Mouse (Mus musculus) cerebellum, adult 2 months (tissue): ENCODE results near the gene Scaf4.

Source experiments
- CTCF ChIP-seq: fragments of 200-500 bp; IDR thresholded peaks from 2 replicates; pipeline ENCODE4 v1.5.1; 2011; ENCODE audit warnings: low read depth, mild to moderate bottlenecking, control low read depth, low read length, moderate library complexity, borderline replicate concordance; ENCODE audit not compliant: insufficient read depth
- POLR2A ChIP-seq: fragments of 200-500 bp; IDR thresholded peaks from 2 replicates; pipeline ENCODE4 v1.6.1; 2011; ENCODE audit warnings: low read length, control low read depth, borderline replicate concordance; ENCODE audit not compliant: insufficient read depth

- no peak for TF ChIP-seq POLR2A
- no peak for TF ChIP-seq CTCF
Observed at GRCm38 (mm10) chr16:90303286-90303987, 19.1 kb upstream of the Scaf4 start.
